Mouse (Mus musculus): ENCODE data around the gene Kcnj2. TPM values are rescaled to one million over a fixed set of nuclear protein-coding genes. Genes with fewer than 3 reads are reported as not detected.

Kcnj2 gene
- polyA plus RNA-seq, 1 experiment from 2014 or later: 1.5 TPM

- Histone ChIP-seq H3K9ac (peak overlapping the region; percentile 62; the same call in 1 of the 2 replicates), H3K4me3 (replicated peaks) (peak overlapping the region; percentile 66), H3K9me3 (no peaks in the 10 kb centered on the region), H3K36me3 (no peaks in the 10 kb centered on the region), H3K4me2 (replicated peaks) (peak overlapping the region; percentile 93), H3K4me1 (replicated peaks) (0 out of 2 replicates have a peak, but pooled peaks cover 2% of the 10 kb centered on the region), H3K27me3 (replicated peaks) (no peaks in the 10 kb centered on the region), H3K27ac (0 out of 2 replicates have a peak overlapping the region, but pooled peaks have one; percentile 81)
- WGBS: under 1% methylated on average over 25 of the region's 25 CpGs
- 0 out of 2 replicates have a peak, but pooled peaks have one; percentile 21 for ATAC-seq
These were observed 1.0 kb upstream of the Kcnj2 start for GRCm38 (mm10) chr11:111064751-111065527.

GRCm38 (mm10) chr11:111066299-111066691, 331 bp downstream of the Kcnj2 start:
- no peaks in the 10 kb centered on the region for H3K9me3 ChIP-seq
- peak overlapping the region; percentile 37 for H3K9ac ChIP-seq
- WGBS: 2% methylated on average over 9 of the region's 9 CpGs
- peak; percentile 74 for ATAC-seq
- H3K4me3 ChIP-seq (replicated peaks): peak overlapping the region; percentile 66
- peak overlapping the region; percentile 81; the same call in 1 of the 2 replicates for H3K27ac ChIP-seq
- peak overlapping the region; percentile 93 for H3K4me2 ChIP-seq (replicated peaks)
- no peaks in the 10 kb centered on the region for H3K27me3 ChIP-seq (replicated peaks)
- 0 out of 2 replicates have a peak, but pooled peaks cover 2% of the 10 kb centered on the region for H3K4me1 ChIP-seq (replicated peaks)
- no peaks in the 10 kb centered on the region for H3K36me3 ChIP-seq

- Histone ChIP-seq H3K4me2 (replicated peaks) (peak overlapping the region; percentile 19; the same call in 1 of the 2 replicates), H3K36me3 (no peaks in the 10 kb centered on the region), H3K9ac (no peak overlapping the region), H3K4me1 (replicated peaks) (0 out of 2 replicates have a peak, but pooled peaks cover 2% of the 10 kb centered on the region), H3K27ac (no peak overlapping the region), H3K9me3 (no peaks in the 10 kb centered on the region), H3K4me3 (replicated peaks) (no peak overlapping the region), H3K27me3 (replicated peaks) (no peaks in the 10 kb centered on the region)
- ATAC-seq: no peak
- WGBS: 84% methylated on average over 3 of the region's 3 CpGs
These were observed 1.8 kb downstream of the Kcnj2 start for GRCm38 (mm10) chr11:111067787-111068186.

- Histone ChIP-seq H3K27me3 (replicated peaks) (no peaks in the 10 kb centered on the region), H3K27ac (no peak overlapping the region), H3K4me1 (replicated peaks) (0 out of 2 replicates have a peak, but pooled peaks cover 2% of the 10 kb centered on the region), H3K4me2 (replicated peaks) (no peak overlapping the region), H3K36me3 (no peaks in the 10 kb centered on the region), H3K9me3 (no peaks in the 10 kb centered on the region), H3K4me3 (replicated peaks) (no peak overlapping the region), H3K9ac (no peak overlapping the region)
- no peak for ATAC-seq
These were observed 4.5 kb downstream of the Kcnj2 start for GRCm38 (mm10) chr11:111070460-111070859.

- H3K9ac ChIP-seq: no peak overlapping the region
- ATAC-seq: no peak
These were observed 8.2 kb downstream of the Kcnj2 start for GRCm38 (mm10) chr11:111074131-111074530.

GRCm38 (mm10) chr11:111078107-111078506, 12.1 kb downstream of the Kcnj2 start:
- H3K36me3 ChIP-seq: no peaks in the 10 kb centered on the region
- no peak overlapping the region for H3K4me2 ChIP-seq (replicated peaks)
- H3K9ac ChIP-seq: no peak overlapping the region
- ATAC-seq: no peak
- H3K9me3 ChIP-seq: no peaks in the 10 kb centered on the region
- no peaks in the 10 kb centered on the region for H3K27me3 ChIP-seq (replicated peaks)
- no peak overlapping the region for H3K27ac ChIP-seq
- H3K4me1 ChIP-seq (replicated peaks): no peaks in the 10 kb centered on the region
- 77% methylated on average over 11 of the region's 11 CpGs for WGBS
- no peak overlapping the region for H3K4me3 ChIP-seq (replicated peaks)

More at GRCm38 (mm10) chr11:111074131-111074530, 8.2 kb downstream of the Kcnj2 start:
- Histone ChIP-seq H3K4me3 (replicated peaks) (no peak overlapping the region), H3K4me2 (replicated peaks) (no peak overlapping the region), H3K27ac (no peak overlapping the region), H3K9me3 (no peaks in the 10 kb centered on the region), H3K27me3 (replicated peaks) (no peaks in the 10 kb centered on the region), H3K36me3 (no peaks in the 10 kb centered on the region), H3K4me1 (replicated peaks) (no peaks in the 10 kb centered on the region)

GRCm38 (mm10) chr11:111083009-111083408, 17.0 kb downstream of the Kcnj2 start:
- H3K9me3 ChIP-seq: no peaks in the 10 kb centered on the region
- no peaks in the 10 kb centered on the region for H3K4me1 ChIP-seq (replicated peaks)
- H3K4me3 ChIP-seq (replicated peaks): no peak overlapping the region
- no peaks in the 10 kb centered on the region for H3K36me3 ChIP-seq
- no peak overlapping the region for H3K4me2 ChIP-seq (replicated peaks)
- H3K27me3 ChIP-seq (replicated peaks): no peaks in the 10 kb centered on the region
- 0 out of 2 replicates have a peak, but pooled peaks have one; percentile 42 for ATAC-seq
- H3K27ac ChIP-seq: no peak overlapping the region
- no peak overlapping the region for H3K9ac ChIP-seq
- WGBS: 81% methylated on average over 2 of the region's 2 CpGs

- Histone ChIP-seq H3K36me3 (no peaks in the 10 kb centered on the region), H3K27me3 (replicated peaks) (no peaks in the 10 kb centered on the region), H3K4me2 (replicated peaks) (no peak overlapping the region), H3K4me1 (replicated peaks) (no peaks in the 10 kb centered on the region; the same call in 1 of the 2 replicates), H3K9me3 (no peaks in the 10 kb centered on the region), H3K9ac (no peak overlapping the region), H3K4me3 (replicated peaks) (no peak overlapping the region), H3K27ac (no peak overlapping the region)
- peak; percentile 79 for ATAC-seq
- 59% methylated on average over 6 of the region's 6 CpGs for WGBS
These were observed 21.0 kb downstream of the Kcnj2 start for GRCm38 (mm10) chr11:111086933-111087332.

GRCm38 (mm10) chr11:111088226-111088625, 22.3 kb downstream of the Kcnj2 start:
- Histone ChIP-seq H3K4me2 (replicated peaks) (no peak overlapping the region), H3K4me1 (replicated peaks) (no peaks in the 10 kb centered on the region; the same call in 1 of the 2 replicates), H3K9ac (no peak overlapping the region), H3K27me3 (replicated peaks) (no peaks in the 10 kb centered on the region), H3K36me3 (no peaks in the 10 kb centered on the region), H3K27ac (no peak overlapping the region), H3K4me3 (replicated peaks) (no peak overlapping the region), H3K9me3 (no peaks in the 10 kb centered on the region)
- ATAC-seq: no peak

- WGBS: 23% methylated on average over 3 of the region's 3 CpGs
- no peaks in the 10 kb centered on the region for H3K36me3 ChIP-seq
- no peak overlapping the region for H3K4me2 ChIP-seq (replicated peaks)
- H3K27me3 ChIP-seq (replicated peaks): no peaks in the 10 kb centered on the region
- ATAC-seq: peak; percentile 80
- H3K4me3 ChIP-seq (replicated peaks): no peak overlapping the region
- no peak overlapping the region for H3K9ac ChIP-seq
- H3K27ac ChIP-seq: no peak overlapping the region
- H3K4me1 ChIP-seq (replicated peaks): no peaks in the 10 kb centered on the region; the same call in 1 of the 2 replicates
- no peaks in the 10 kb centered on the region for H3K9me3 ChIP-seq
These were observed 22.8 kb downstream of the Kcnj2 start for GRCm38 (mm10) chr11:111088812-111089211.

- 65% methylated on average over 6 of the region's 6 CpGs for WGBS
These were observed 25.2 kb downstream of the Kcnj2 start for GRCm38 (mm10) chr11:111091117-111091516.

GRCm38 (mm10) chr11:111092967-111093366, 27.0 kb downstream of the Kcnj2 start:
- Histone ChIP-seq H3K36me3 (no peaks in the 10 kb centered on the region), H3K4me3 (replicated peaks) (no peak overlapping the region), H3K9me3 (no peaks in the 10 kb centered on the region), H3K4me2 (replicated peaks) (no peak overlapping the region), H3K27ac (no peak overlapping the region), H3K27me3 (replicated peaks) (no peaks in the 10 kb centered on the region), H3K9ac (no peak overlapping the region), H3K4me1 (replicated peaks) (no peaks in the 10 kb centered on the region; the same call in 1 of the 2 replicates)
- no peak for ATAC-seq
- WGBS: 86% methylated on average over 2 of the region's 2 CpGs

More at GRCm38 (mm10) chr11:111091117-111091516, 25.2 kb downstream of the Kcnj2 start:
- H3K9me3 ChIP-seq: no peaks in the 10 kb centered on the region
- no peak overlapping the region for H3K4me2 ChIP-seq (replicated peaks)
- H3K4me3 ChIP-seq (replicated peaks): no peak overlapping the region
- no peak overlapping the region for H3K27ac ChIP-seq
- H3K36me3 ChIP-seq: no peaks in the 10 kb centered on the region
- ATAC-seq: no peak
- H3K4me1 ChIP-seq (replicated peaks): no peaks in the 10 kb centered on the region; the same call in 1 of the 2 replicates
- H3K9ac ChIP-seq: no peak overlapping the region
- no peaks in the 10 kb centered on the region for H3K27me3 ChIP-seq (replicated peaks)
